Mouse (Mus musculus) left cerebral cortex, postnatal 4 days (tissue): ENCODE results near the gene Sv2a. TPM values are rescaled to one million over a fixed set of nuclear protein-coding genes. Genes with fewer than 3 reads are reported as not detected.
"Not testable (repeated sequence)": the region's sequence is repeated elsewhere in the genome, so short reads cannot be mapped to it uniquely, and the experiment has no call there.

ENCODE experiments used
- DNase-seq: peaks from one replicate; pipeline ENCODE4 v3.0.0-alpha.2; 2022
- intact Hi-C: fragments of 180-260 bp; cut with DNase I; formaldehyde crosslinking; loops from one replicate; pipeline ENCODE4 v1.15.1; 2025
- total RNA-seq, 2 experiments: library from RNA; stranded (reverse); gene quantifications; 2 replicates each; pipeline ENCODE4 v1.2.3; 2021

Sv2a gene
- total RNA-seq, 2 experiments from 2014 or later: 241 to 264 TPM

DNA sequence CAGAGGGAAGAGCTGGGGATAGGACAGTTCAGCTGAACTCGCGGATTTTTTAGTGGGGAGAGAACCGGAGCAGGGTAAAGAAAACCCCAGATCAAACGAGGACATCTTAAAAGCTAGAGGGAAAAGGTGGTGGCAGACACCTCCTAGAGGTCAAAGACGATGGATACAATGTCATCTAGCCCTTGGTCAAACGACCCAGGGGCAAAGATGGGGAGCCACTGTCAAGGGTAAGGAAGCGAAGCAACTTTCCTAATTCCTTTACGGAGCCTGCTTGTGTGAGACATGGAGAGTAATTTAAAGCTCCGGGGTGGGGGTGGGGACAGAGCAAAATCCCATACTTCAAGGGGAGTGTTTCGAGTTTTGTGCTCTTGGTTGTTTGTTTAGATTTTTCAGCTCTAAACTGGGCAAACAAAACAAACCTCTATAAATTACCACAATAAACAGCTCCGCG is 38.3 kb downstream of the Sv2a start:
- DNase-seq: no peak
- intact Hi-C loops: no loop called here

DNA sequence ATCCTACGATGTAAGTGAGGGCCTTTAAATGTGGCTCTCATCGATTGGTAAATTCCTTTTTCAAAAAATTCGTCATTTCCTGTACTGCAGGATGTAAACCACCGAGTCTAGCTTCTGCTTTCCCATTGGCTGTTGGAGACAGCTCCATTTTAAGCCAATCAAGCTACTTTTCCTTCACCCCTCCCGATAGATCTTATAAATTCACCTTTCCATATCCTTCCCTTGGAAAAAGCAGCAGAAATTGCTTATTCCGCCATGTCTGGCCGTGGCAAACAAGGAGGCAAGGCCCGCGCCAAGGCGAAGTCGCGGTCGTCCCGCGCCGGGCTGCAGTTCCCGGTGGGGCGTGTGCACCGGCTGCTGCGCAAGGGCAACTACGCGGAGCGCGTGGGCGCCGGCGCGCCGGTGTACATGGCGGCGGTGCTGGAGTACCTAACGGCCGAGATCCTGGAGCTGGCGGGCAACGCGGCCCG is 38.7 kb downstream of the Sv2a start, which contains the start of the genes Bola1 and Hist2h2ab:
Gene Bola1 (minus strand): TSS at position 49 of the 470 bp plus-strand sequence.
Gene Hist2h2ab (plus strand): TSS at position 205 of the 470 bp plus-strand sequence.
- intact Hi-C loops: no loop called here
- DNase-seq: peak; percentile 67

DNA sequence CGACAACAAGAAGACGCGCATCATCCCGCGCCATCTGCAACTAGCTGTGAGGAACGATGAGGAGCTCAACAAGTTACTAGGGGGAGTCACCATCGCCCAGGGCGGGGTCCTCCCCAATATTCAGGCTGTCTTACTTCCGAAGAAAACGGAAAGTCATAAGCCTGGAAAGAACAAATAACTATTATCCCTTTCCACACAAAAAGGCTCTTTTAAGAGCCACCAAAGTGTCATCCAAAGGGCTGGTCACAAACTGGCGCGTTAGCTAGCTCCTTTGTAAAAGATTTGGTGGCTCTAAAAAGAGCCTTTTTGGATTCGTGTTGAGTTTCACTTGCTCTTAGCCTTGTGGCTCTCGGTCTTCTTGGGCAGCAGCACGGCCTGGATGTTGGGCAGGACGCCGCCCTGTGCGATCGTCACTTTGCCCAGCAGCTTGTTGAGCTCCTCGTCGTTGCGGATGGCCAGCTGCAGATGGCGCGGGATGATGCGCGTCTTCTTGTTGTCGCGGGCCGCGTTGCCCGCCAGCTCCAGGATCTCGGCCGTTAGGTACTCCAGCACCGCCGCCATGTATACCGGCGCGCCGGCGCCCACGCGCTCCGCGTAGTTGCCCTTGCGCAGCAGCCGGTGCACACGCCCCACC is 39.3 kb downstream of the Sv2a start:
- DNase-seq, intact Hi-C loops: not testable (repeated sequence)

DNA sequence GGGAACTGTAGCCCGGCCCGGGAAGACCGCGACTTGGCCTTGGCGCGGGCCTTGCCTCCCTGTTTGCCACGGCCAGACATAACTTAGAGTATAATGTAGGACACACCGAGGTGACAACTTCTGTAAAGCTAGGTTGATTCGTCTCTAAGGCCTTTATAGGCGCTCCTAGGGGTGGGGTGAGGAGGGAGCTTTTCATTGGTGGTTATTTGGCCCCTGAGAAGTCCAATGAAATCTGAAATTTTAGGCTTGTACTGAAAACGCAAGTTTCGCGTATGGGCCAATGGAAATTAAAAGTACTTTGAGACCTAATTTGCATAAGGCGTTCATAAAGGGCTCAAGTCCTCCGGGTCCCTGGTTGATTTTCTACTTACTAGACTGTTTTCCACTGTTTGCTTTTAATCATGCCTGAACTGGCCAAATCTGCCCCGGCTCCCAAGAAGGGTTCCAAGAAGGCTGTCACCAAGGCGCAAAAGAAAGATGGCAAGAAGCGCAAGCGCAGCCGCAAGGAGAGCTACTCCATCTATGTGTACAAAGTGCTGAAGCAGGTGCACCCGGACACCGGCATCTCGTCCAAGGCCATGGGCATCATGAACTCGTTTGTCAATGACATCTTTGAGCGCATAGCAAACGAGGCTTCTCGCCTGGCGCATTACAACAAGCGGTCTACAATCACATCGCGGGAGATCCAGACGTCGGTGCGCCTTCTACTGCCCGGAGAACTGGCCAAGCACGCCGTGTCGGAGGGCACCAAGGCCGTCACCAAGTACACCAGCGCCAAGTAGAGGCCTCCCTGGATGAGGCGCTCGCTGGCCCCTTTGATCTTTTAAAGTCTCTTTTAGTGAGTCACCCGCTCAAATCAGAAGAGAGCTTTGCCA is 40.1 kb downstream of the Sv2a start, which contains the start of the genes Hist2h2ac and Hist2h2be:
Gene Hist2h2ac (minus strand): TSS at position 116 of the 875 bp plus-strand sequence.
Gene Hist2h2be (plus strand): TSS at position 355 of the 875 bp plus-strand sequence.
- intact Hi-C loops: no loop called here
- DNase-seq: peak; percentile 69

DNA sequence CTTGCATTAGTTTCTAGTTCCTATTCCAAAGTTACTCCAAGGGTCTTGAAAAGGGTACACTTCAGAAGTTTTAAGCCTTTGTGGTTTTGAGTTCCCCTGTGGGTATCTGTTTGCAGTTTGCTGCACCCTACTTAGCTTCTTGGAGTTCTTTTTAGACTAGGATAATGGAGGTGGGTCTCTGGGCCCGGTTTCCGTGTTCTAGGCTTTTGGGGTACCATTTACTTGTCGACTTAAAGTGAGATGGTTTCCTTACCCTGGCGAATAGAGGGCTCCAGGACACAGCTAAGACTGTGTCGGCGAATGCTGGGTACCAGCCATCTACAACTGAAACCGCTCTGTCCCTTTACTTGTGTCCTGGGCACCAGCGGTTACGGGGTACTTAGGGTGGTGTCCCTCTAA is 40.7 kb downstream of the Sv2a start:
- DNase-seq: no peak
- intact Hi-C loops: no loop called here

DNA sequence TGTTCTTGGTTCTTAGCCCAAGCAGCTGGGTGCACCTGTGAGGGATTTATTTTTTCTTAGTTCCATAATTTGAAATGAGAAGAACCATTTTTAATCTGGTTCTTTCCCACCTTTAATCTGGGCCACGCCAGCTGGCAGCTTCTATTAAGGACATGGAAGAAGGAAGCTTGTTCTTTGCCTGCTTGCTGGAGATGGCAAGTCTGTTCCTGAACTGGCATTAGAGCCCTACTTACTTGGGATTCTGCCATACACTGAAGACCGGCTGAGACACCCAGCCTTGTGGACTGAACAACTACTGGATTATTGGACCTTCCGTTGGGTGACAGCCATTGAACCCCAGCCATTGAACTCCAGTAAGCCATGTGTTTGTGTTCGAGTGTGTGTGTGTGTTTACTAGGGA is 41.8 kb downstream of the Sv2a start:
- DNase-seq: no peak
- intact Hi-C loops: no loop called here

DNA sequence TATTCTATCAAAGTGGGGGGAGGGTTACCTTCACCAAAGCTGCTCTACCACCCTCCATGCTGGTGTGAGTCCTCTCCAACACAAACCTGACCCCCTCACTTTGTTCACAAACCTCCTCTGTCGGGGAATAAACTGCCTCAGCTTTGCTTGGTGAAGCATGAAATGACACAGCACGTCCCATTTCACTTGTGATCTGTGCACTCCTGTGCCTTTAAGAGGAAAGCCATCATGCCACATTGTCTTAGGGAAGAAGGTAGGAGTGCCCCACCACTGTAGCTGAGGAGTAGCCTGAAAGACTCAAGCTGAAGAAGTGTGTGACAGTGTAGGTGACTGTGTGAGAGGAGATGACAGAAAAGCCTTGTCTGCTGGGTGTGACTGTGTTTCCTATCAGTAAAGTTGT is 44.5 kb downstream of the Sv2a start:
- intact Hi-C loops: no loop called here
- no peak for DNase-seq

DNA sequence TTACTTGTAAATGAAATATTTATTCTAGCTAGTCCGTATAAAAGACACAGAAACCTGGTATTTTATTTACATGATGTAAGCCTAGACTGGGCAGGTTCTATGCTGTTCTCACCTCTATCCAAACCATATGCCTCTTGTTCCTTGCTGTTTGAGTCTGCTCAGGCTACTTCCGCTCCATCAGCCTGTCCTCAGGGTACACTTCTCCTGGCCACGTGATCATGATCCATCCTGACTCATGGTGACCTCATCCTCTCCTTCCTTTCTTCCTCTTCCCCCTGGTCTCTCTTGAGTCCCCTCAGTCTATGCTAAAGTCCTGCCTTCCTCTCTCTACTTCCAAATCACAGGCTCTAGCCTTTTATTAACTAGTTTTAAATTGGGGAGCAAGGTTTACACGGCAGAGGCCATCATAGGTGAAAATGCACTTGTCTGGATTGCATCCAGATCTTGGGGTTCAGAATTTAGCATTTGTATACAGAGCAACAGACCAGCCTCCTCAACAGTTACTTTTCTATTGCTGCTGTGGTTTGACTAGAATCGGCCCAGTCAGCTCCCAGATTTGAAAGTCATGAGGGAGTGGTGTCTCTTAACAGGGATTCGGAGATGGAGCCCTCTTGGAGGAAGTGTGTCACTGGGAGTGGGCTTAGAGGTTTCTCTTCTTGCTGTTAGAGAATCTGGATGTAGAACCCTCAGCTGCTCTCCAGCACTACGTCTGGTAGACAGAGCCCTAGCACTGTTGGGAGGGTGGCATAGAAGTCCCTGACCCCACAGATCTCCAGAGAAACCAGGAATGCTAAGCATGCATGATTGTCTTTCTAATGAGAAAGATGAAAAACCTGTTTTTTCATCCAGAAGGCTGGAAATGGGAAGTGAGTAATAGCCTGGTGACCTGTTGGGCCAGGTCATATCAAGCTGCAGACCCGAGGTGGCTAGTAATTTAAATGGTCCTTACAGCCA is 46.0 kb downstream of the Sv2a start:
- DNase-seq: no peak
- intact Hi-C loops: no loop called here

DNA sequence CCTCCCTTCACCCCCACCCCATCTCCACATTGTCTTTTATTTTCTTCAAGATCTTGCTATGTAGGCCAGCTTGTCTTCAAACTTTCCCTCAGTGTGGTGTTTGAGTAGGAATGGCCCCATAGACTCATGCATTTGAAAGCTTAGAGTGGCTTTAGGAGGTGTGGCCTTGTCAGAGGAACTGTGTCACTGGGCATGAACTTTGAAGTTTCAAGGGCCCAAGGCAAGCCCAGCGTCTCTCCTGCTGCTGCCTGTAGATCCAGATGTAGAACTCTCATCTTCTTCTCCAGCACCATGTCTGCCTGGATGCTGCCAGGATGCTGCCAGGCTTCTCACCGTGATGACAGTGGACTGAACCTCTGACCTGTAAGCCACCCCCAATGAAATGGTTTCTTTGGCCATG is 47.9 kb downstream of the Sv2a start:
- no peak for DNase-seq
- intact Hi-C loops: no loop called here

DNA sequence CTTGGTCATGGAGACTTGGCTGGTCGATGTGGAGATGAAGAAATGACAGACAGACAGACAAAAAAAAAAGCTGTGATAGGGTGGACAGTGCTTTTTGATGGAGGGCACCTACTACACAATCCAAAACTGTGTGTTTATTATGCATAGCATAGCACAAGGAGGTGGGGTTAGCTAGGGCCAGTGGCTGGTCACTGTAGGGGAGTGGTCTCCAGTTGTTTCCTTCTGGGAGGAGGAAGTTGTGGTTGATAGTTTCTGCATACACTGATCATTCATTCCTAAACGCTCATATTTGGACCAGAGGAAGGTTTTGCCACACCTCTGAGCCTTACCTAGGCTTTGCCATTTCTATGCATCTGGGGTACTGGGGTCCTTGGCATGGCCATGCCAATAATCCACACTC is 49.5 kb downstream of the Sv2a start:
- no peak for DNase-seq
- intact Hi-C loops: no loop called here

DNA sequence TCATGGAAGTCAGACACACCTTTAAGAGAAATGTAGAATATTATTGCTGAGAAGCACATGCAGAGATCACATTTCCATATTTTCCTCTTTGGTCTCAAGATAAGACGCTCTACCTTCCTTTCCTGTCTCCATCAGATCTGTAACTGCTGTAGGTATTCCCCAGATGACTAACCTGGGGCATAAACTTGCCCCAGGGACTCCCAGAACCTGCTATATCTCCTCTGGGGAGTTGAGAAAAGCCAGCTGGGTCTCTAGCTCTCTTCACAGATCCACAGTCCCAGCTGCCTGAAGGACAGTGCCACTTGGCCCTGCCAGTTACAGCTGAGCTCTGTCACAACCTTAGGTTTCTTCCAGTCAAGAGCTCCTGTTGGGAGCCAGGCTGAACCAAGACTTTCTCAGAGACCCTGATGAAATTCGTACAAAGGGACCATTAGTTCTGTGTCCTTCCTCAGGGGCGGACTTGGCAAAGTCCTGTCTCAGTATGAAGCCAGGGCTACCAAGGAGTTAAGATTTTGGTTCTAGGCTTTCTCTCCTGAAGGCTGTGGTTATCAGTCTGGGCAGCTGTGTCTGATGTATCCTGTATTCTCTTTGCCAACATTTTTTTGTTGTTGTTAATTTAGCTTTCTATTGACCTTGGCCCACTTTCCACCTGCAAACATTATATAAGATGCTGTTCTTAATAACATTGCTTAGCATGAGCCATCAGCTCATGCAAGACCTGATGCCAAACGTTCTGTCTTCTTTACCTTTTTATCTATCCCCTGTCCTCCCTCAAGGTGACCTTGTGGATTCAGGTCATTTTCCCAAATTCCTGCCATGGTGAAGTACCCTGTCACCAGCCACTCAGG is 50.2 kb downstream of the Sv2a start:
- intact Hi-C loops: no loop called here
- no peak for DNase-seq

DNA sequence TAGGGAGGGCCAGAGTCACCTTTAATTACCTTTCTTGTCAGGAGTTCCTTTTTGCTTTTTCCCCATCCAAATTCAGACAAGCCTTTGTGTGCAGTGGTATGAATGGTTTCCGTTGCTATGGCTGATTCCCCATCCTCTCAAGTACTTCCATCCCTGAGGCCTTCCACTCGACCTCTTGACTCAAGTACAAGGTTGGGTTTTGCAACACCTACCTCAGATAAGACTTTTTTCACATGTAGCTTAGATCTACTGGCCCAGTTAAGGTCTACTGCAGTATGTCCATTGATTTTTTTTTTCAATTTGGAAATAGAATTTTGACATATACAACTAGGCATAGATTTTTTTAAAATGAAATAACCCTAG is 50.8 kb downstream of the Sv2a start:
- no peak for DNase-seq
- intact Hi-C loops: no loop called here

DNA sequence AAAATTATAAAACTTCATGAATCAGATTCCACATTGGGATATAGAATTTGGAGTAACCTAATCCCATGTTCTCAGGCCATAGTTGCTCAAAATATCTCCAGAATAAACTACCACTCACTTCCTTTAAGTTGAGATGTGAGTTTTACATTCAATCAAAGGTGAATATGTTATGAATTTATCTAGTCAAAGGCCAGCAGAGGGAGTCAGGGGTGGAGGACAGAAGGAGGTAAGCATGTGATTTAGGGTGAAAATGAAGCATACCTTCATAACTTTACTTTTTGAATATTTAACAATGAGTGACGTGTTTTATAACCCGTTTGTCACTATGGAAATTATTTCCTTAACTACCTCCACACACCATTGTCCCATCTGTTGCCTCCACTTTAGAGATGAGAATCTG is 54.0 kb downstream of the Sv2a start:
- intact Hi-C loops: no loop called here

DNA sequence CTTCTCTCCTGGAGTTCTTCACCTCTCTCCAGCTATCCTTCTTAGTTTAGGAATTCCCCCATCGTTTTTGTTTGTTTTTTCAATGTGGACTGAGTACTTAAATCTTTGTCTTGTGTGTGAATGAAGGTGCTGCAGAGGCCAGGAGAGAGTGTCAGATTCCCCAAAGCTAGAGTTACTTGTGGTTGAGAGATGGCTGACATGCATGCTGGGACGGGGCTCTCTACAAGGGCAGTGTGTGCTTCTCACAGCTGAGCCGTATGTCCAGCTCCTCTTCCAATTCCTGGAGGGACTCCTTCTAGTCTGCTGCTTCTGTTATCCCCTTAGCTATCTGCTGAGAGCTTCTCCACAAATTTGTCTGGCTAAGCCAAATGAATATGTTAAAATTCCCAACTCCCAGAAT is 54.9 kb downstream of the Sv2a start:
- intact Hi-C loops: no loop called here
- no peak for DNase-seq

More for the DNA sequence above, 54.0 kb downstream of the Sv2a start:
- no peak for DNase-seq

DNA sequence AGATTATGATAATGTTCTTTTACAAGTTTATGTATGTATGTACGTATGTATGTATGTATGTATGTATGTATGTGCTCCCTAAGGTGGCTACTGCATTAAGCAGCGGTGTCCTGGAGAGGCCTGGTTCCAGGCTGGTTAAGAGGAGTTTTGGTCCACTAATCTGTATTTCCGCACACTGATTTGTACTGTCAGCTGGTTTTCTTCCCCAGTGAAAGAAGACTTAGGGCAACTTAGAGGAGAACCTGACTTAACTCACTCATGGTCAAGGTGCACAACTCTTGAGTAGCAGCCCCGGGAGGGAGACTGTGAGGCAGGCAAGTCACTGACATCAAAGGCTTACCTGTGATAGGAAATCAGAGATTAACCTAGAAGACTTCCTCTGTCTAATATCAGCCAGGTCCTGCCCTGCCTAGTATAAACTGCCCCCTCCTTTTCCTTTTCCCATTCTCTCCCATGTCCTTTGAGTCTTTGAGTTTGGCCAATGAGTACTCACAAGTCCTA is 55.9 kb downstream of the Sv2a start:
- no peak for DNase-seq
- intact Hi-C loops: no loop called here

DNA sequence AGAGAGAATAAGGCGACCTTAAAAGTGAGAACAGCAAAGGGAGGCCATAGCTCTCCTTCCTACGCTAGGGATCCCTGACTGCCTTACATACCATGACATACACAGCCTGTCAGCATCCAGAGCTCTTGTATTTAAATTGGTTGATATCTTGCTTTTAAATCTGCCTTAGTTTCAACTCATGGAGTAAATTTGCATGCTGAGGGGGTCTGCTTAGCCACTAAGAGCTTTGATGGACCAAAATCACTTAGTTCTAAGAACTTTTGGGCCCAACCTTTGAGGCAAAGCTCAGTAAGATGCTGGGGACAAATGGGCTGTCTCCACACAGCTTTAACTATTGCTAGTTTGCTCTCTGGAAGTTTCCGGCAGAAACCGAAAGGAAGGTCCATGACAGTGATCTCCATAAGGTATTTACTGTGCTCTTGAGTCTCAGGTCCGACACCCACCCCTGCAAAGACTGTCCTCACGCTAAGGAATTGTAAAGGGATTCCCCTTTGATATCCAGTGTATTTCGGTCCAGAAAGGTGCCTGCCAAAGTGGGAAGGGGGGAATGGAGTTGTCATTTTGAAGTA is 56.5 kb downstream of the Sv2a start:
- DNase-seq: no peak
- intact Hi-C loops: no loop called here

DNA sequence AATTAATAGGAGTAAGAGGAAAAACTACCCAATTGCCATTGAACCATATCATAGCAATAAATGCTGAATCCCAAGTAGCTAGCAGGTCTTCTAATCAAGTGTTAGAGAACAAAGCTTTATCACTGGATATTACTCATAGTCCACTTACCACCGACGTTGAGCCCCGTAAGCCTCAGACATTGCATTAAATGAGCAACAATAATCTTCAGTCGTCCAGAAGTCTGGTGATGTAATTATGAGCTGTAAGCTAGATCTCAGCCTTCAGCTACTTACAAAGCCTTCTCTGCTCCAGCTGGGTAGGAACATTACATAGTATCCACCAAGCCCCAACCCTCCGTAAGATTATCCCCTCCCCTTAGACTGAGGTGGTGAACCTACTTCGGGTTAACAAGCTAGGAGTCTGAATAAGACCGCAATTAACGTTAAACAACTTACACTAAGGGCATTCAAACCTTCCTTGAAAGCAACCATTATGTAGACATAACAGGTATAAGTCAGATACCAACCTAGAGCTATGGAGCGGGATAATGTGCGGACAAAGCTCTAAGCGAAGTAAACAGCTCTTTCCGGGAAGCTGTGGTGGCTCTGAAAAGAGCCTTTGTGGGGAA is 57.1 kb downstream of the Sv2a start:
- intact Hi-C loops: no loop called here
- DNase-seq: no peak

DNA sequence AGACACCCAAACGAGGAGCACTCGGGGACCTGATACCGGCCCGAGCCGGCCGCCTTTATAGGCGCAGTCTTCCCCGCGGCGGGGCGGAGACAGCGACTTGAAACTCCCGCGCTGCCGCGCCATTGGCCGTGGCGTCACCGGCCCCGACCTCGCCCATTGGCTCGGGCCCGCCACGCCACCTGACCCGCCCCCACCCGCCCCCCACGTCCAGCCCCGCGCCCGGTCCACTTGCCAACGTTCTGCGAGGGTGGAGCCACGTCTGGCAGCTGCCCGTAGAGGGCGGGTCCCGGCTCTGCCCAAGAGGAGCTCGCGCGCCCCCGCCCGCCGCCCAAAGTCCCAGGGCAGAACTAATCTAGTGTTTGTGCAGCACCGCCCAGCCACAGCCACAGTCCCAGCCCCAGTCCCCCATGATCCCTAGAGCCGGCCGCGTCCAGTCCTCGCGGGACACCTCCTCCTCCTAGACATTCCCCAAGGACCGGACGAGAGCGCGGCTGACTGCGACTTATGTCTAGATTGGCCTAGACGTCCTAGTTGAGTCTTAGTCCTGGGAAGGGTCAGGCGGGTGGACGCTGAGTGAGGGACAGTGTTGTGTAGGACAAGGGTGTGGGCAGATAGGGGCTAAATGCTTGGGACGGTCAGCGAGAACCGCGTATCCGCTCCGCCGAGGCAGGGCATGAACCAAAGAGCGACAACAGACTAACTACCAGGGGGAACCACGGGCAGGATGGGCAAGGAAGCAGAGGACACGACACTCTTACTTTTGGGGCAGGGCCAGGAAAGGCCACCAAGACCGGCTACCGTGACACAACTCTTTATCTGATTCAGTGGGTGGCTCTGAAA is 58.2 kb downstream of the Sv2a start, which contains the start of gene Hist2h3c2:
Gene Hist2h3c2 (minus strand): TSS at position 174 of the 840 bp plus-strand sequence.
- intact Hi-C loops: not testable (repeated sequence)
- peak; percentile 56 for DNase-seq
